Mouse (Mus musculus) CD4-positive, CD25-positive, alpha-beta regulatory T cell (primary cell): ENCODE results near the gene Tnr. TPM values are rescaled to one million over a fixed set of nuclear protein-coding genes. Genes with fewer than 3 reads are reported as not detected.

ENCODE experiments used
- polyA plus RNA-seq: library from polyadenylated mRNA; unstranded; fragments of 100-300 nt; shearing (Covaris generic); gene quantifications from one replicate; pipeline ENCODE4 v1.2.1, GENCODE M21; 2017

Tnr gene
- polyA plus RNA-seq = 0.02 TPM

DNA sequence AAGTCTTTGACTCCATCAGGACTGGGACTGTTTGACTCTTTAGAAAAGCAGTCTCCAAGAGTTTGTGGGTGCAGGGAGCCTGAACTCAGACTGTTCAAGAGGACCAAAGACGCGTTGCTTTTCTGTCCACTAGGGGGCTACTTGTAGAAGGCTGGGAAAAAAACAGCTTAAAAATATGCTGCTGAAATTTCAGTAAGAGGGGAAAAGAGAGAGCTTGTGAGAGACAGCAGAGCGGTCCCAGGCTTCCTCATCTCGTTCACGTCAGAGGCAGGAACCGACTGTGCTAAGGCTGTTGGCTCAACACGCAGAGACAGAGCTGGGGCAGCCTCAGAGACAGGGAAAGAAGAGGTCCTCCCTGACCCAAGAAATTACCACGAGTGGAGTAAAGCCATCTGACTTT, at the start of gene Tnr:
Gene Tnr, plus strand, starts transcription at position 192 of the 400 bp plus-strand sequence.

